Mouse (Mus musculus) embryonic facial prominence, embryonic 15.5 days (tissue): ENCODE measurements around the gene Lgals4. TPM values are rescaled to one million over a fixed set of nuclear protein-coding genes. Genes with fewer than 3 reads are reported as not detected.

Experiments
- ATAC-seq: fragments of 200-750 bp; cut with Nextera tagmentation; 2 replicates; pipeline ENCODE4 v1.8.0; 2017; ENCODE audit warnings: low read depth, moderate TSS enrichment; ENCODE audit not compliant: insufficient number of reproducible peaks, low FRiP score, low TSS enrichment
- H3K27ac ChIP-seq: fragments of 300-500 bp; sonication (generic); replicated peaks from 2 replicates; pipeline ENCODE4 v1.5.1; 2015; ENCODE audit warnings: mild to moderate bottlenecking, inconsistent platforms
- H3K27me3 ChIP-seq: fragments of 300-500 bp; sonication (generic); 2 replicates; pipeline ENCODE4 v1.6.1; 2015; ENCODE audit warnings: inconsistent platforms
- H3K36me3 ChIP-seq: fragments of 300-500 bp; sonication (generic); 2 replicates; pipeline ENCODE4 v1.6.1; 2015; ENCODE audit warnings: mild to moderate bottlenecking, inconsistent platforms
- H3K4me1 ChIP-seq: fragments of 300-500 bp; sonication (generic); 2 replicates; pipeline ENCODE4 v1.6.1; 2015; ENCODE audit warnings: inconsistent platforms
- H3K4me2 ChIP-seq: fragments of 300-500 bp; sonication (generic); replicated peaks from 2 replicates; pipeline ENCODE4 v1.6.1; 2015; ENCODE audit warnings: mild to moderate bottlenecking, inconsistent platforms
- H3K4me3 ChIP-seq: fragments of 300-500 bp; sonication (generic); replicated peaks from 2 replicates; pipeline ENCODE4 v1.5.1; 2015; ENCODE audit warnings: mild to moderate bottlenecking, inconsistent platforms
- H3K9ac ChIP-seq: fragments of 300-500 bp; sonication (generic); 2 replicates; pipeline ENCODE4 v1.6.1; 2015; ENCODE audit warnings: inconsistent platforms
- H3K9me3 ChIP-seq: fragments of 300-500 bp; sonication (generic); replicated peaks from 2 replicates; pipeline ENCODE4 v1.6.1; 2016; ENCODE audit warnings: inconsistent platforms
- WGBS: fragments of 180-500 bp; shearing (Covaris S2); methylation state at CpG from one replicate; pipeline ENCODE4 v1.1.7; 2015; 5-methylcytosine and 5-hydroxymethylcytosine counted together
- polyA plus RNA-seq: library from polyadenylated mRNA; unstranded; fragments of >200 nt; fragmentation: Nextera tagmentation; extraction: Ambion mirVana; gene quantifications from 2 replicates; pipeline ENCODE4 v1.2.1, GENCODE M21; 2015

Gene Lgals4
- polyA plus RNA-seq, 1 experiment from 2014 or later = 18.0 TPM

GRCm38 (mm10) chr7:28823932-28824331, 9.7 kb upstream of the Lgals4 start:
- peaks cover 49% of the 10 kb centered on the region for H3K4me1 ChIP-seq
- H3K9ac ChIP-seq = no peak overlapping the region
- no peak overlapping the region for H3K4me2 ChIP-seq
- WGBS = 38% methylated on average over 2 of the region's 2 CpGs
- H3K36me3 ChIP-seq = peaks cover 42% of the 10 kb centered on the region
- no peak for ATAC-seq
- no peaks in the 10 kb centered on the region for H3K27me3 ChIP-seq
- no peaks in the 10 kb centered on the region for H3K9me3 ChIP-seq
- H3K27ac ChIP-seq = peak overlapping the region; percentile 92
- no peak overlapping the region for H3K4me3 ChIP-seq

- H3K36me3 ChIP-seq = peaks cover 40% of the 10 kb centered on the region
- H3K9ac ChIP-seq = peak within 1 kb of the TSS; percentile 44
- ATAC-seq = peak; percentile 77
- peak within 1 kb of the TSS; percentile 55 for H3K4me2 ChIP-seq
- H3K4me1 ChIP-seq = peaks cover 44% of the 10 kb centered on the region
- 2% methylated on average over 33 of the region's 33 CpGs for WGBS
- no peaks in the 10 kb centered on the region for H3K27me3 ChIP-seq
- H3K9me3 ChIP-seq = no peaks in the 10 kb centered on the region
- H3K27ac ChIP-seq = peak within 1 kb of the TSS; percentile 92
- peak within 1 kb of the TSS; percentile 53 for H3K4me3 ChIP-seq
These were observed 8.5 kb upstream of the Lgals4 start, which contains the start of gene Ech1 for GRCm38 (mm10) chr7:28824941-28825685. Ech1 (plus strand) TSS chr7:28825217.

- 38% methylated on average over 11 of the region's 11 CpGs for WGBS
- H3K27me3 ChIP-seq = no peaks in the 10 kb centered on the region
- peaks cover 37% of the 10 kb centered on the region for H3K4me1 ChIP-seq
- no peak; the same call in 1 of the 2 replicates for ATAC-seq
- peak overlapping the region; percentile 53 for H3K4me3 ChIP-seq
- peak overlapping the region; percentile 55 for H3K4me2 ChIP-seq
- H3K36me3 ChIP-seq = peaks cover 40% of the 10 kb centered on the region
- H3K9ac ChIP-seq = peak overlapping the region; percentile 44
- no peaks in the 10 kb centered on the region for H3K9me3 ChIP-seq
- H3K27ac ChIP-seq = peak overlapping the region; percentile 92
These were observed 7.8 kb upstream of the Lgals4 start for GRCm38 (mm10) chr7:28825686-28826401.

- peak overlapping the region; percentile 53 for H3K4me3 ChIP-seq
- ATAC-seq = no peak
- H3K27ac ChIP-seq = peak overlapping the region; percentile 92
- peaks cover 40% of the 10 kb centered on the region for H3K36me3 ChIP-seq
- 93% methylated on average over 7 of the region's 7 CpGs for WGBS
- H3K27me3 ChIP-seq = no peaks in the 10 kb centered on the region
- H3K9ac ChIP-seq = no peak overlapping the region
- peaks cover 36% of the 10 kb centered on the region for H3K4me1 ChIP-seq
- no peaks in the 10 kb centered on the region for H3K9me3 ChIP-seq
- H3K4me2 ChIP-seq = peak overlapping the region; percentile 55
These were observed 7.3 kb upstream of the Lgals4 start for GRCm38 (mm10) chr7:28826402-28826772.

- no peak overlapping the region for H3K4me3 ChIP-seq
- peaks cover 34% of the 10 kb centered on the region for H3K4me1 ChIP-seq
- no peak overlapping the region for H3K9ac ChIP-seq
- H3K27ac ChIP-seq = 0 out of 2 replicates have a peak overlapping the region, but pooled peaks have one; percentile 39
- WGBS = 25% methylated on average over 3 of the region's 3 CpGs
- peaks cover 39% of the 10 kb centered on the region for H3K36me3 ChIP-seq
- no peaks in the 10 kb centered on the region for H3K27me3 ChIP-seq
- ATAC-seq = no peak
- H3K9me3 ChIP-seq = no peaks in the 10 kb centered on the region
- no peak overlapping the region for H3K4me2 ChIP-seq
These were observed 6.3 kb upstream of the Lgals4 start for GRCm38 (mm10) chr7:28827338-28827737.

- no peak overlapping the region for H3K4me3 ChIP-seq
- ATAC-seq = no peak
- no peak overlapping the region for H3K27ac ChIP-seq
- H3K27me3 ChIP-seq = no peaks in the 10 kb centered on the region
- H3K4me2 ChIP-seq = no peak overlapping the region
- H3K9ac ChIP-seq = no peak overlapping the region
- no peaks in the 10 kb centered on the region for H3K9me3 ChIP-seq
- peaks cover 33% of the 10 kb centered on the region for H3K36me3 ChIP-seq
- WGBS = 92% methylated on average over 8 of the region's 8 CpGs
- peaks cover 16% of the 10 kb centered on the region for H3K4me1 ChIP-seq
These were observed 3.8 kb upstream of the Lgals4 start for GRCm38 (mm10) chr7:28829821-28830220.

- 95% methylated on average over 5 of the region's 5 CpGs for WGBS
- Histone ChIP-seq H3K9ac (no peak overlapping the region), H3K27me3 (no peaks in the 10 kb centered on the region), H3K4me2 (no peak overlapping the region), H3K4me1 (peaks cover 10% of the 10 kb centered on the region), H3K27ac (no peak overlapping the region), H3K9me3 (no peaks in the 10 kb centered on the region), H3K36me3 (peaks cover 33% of the 10 kb centered on the region), H3K4me3 (no peak overlapping the region)
- ATAC-seq = no peak
These were observed 2.7 kb upstream of the Lgals4 start for GRCm38 (mm10) chr7:28830981-28831380.

GRCm38 (mm10) chr7:28831411-28832125, 2.1 kb upstream of the Lgals4 start:
- Histone ChIP-seq H3K9me3 (no peaks in the 10 kb centered on the region), H3K36me3 (peaks cover 33% of the 10 kb centered on the region), H3K4me1 (peaks cover 4% of the 10 kb centered on the region), H3K27ac (no peak overlapping the region), H3K4me2 (no peak overlapping the region), H3K9ac (no peak overlapping the region), H3K27me3 (no peaks in the 10 kb centered on the region), H3K4me3 (no peak overlapping the region)
- 89% methylated on average over 17 of the region's 17 CpGs for WGBS
- no peak for ATAC-seq

GRCm38 (mm10) chr7:28832137-28832536, 1.5 kb upstream of the Lgals4 start:
- Histone ChIP-seq H3K27ac (no peak overlapping the region), H3K36me3 (peaks cover 33% of the 10 kb centered on the region), H3K9ac (no peak overlapping the region), H3K9me3 (no peaks in the 10 kb centered on the region), H3K4me2 (no peak overlapping the region), H3K4me1 (0 out of 2 replicates have a peak, but pooled peaks cover 3% of the 10 kb centered on the region), H3K4me3 (no peak overlapping the region), H3K27me3 (no peaks in the 10 kb centered on the region)
- WGBS = 77% methylated on average over 6 of the region's 6 CpGs
- no peak for ATAC-seq

- H3K27ac ChIP-seq = no peak overlapping the region
- H3K4me2 ChIP-seq = no peak overlapping the region
- no peak overlapping the region for H3K4me3 ChIP-seq
- H3K36me3 ChIP-seq = peaks cover 3% of the 10 kb centered on the region
- no peaks in the 10 kb centered on the region for H3K9me3 ChIP-seq
- no peak overlapping the region for H3K9ac ChIP-seq
- ATAC-seq = no peak
- no peaks in the 10 kb centered on the region for H3K27me3 ChIP-seq
- H3K4me1 ChIP-seq = 0 out of 2 replicates have a peak, but pooled peaks cover 5% of the 10 kb centered on the region
- 80% methylated on average over 5 of the region's 5 CpGs for WGBS
These were observed 3.3 kb downstream of the Lgals4 start for GRCm38 (mm10) chr7:28836936-28837335.

GRCm38 (mm10) chr7:28838331-28838730, 4.7 kb downstream of the Lgals4 start:
- Histone ChIP-seq H3K4me2 (no peak overlapping the region), H3K4me1 (0 out of 2 replicates have a peak, but pooled peaks cover 5% of the 10 kb centered on the region), H3K36me3 (no peaks in the 10 kb centered on the region), H3K27me3 (no peaks in the 10 kb centered on the region), H3K4me3 (no peak overlapping the region), H3K9me3 (no peaks in the 10 kb centered on the region), H3K27ac (no peak overlapping the region; the same call in 1 of the 2 replicates), H3K9ac (no peak overlapping the region)
- ATAC-seq = no peak
- WGBS = 70% methylated on average over 9 of the region's 9 CpGs
